Mouse (Mus musculus): ENCODE measurements around the gene Zwilch. TPM values are rescaled to one million over a fixed set of nuclear protein-coding genes. Genes with fewer than 3 reads are reported as not detected.
"Not testable (repeated sequence)": the region's sequence is repeated elsewhere in the genome, so short reads cannot be mapped to it uniquely, and the experiment has no call there.

The Zwilch gene
- polyA plus RNA-seq, 1 experiment from 2014 or later: 22.0 TPM

DNA sequence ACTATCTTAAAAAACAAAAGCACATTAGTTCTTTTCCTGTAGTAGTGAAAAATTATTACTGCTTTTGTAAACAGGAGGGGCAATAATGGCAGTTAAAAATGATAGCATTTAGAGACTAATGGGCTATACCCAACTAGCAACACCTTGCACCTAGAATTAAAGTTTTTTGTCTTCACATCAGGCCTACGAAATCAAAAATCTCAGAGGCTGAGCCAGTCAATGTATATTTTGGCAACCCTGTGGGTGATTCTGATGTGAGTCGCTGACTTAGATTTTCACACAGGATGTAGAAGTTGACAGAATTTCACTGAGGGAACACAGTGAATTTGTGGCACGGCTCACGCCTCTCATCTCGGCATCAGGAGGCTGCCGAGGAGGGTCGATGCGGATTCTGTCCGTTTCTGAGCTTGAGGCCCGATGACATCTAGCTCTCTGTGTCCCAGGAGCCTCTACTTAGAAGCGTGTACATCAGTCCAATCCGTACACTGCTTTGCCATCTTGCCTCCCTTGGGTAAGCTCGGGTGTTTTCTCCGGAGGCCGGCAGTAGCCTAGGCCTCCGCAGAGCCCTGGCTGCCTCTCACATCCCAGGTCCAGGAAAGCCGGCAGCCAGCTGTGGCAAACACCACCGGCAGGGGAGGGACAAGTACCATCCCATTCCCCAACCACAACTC is 624 bp downstream of the Zwilch start:
- H3K27me3 ChIP-seq (replicated peaks; ENCODE audit: control insufficient read depth, insufficient read depth, low read length): no peaks in the 10 kb centered on the region
- peaks cover 15% of the 10 kb centered on the region for H3K36me3 ChIP-seq (ENCODE audit: control insufficient read depth, insufficient read depth, low read length)
- peak overlapping the region; percentile 66 for H3K4me3 ChIP-seq (ENCODE audit: low read length)
- peak overlapping the region; percentile 84 for H3K9ac ChIP-seq (ENCODE audit: low read depth, low read length)
- H3K27ac ChIP-seq (ENCODE audit: low read length): peak overlapping the region; percentile 89
- ATAC-seq: peak; percentile 56
- H3K4me2 ChIP-seq (ENCODE audit: low read depth, low read length): peak overlapping the region; percentile 70
- no peaks in the 10 kb centered on the region for H3K9me3 ChIP-seq (ENCODE audit: control insufficient read depth, low read length)
- peaks cover 18% of the 10 kb centered on the region; the same call in 1 of the 2 replicates for H3K4me1 ChIP-seq (ENCODE audit: control insufficient read depth, insufficient read depth, low read length)
- 2% methylated on average over 18 of the region's 18 CpGs for WGBS

GRCm38 (mm10) chr9:64169967-64170366 is 2.9 kb downstream of the Zwilch start:
- not testable (repeated sequence) for H3K27me3 ChIP-seq (replicated peaks; ENCODE audit: control insufficient read depth, insufficient read depth, low read length); H3K4me2 ChIP-seq (ENCODE audit: low read depth, low read length); H3K9me3 ChIP-seq (ENCODE audit: control insufficient read depth, low read length); H3K27ac ChIP-seq (ENCODE audit: low read length); H3K4me3 ChIP-seq (ENCODE audit: low read length); H3K9ac ChIP-seq (ENCODE audit: low read depth, low read length); H3K36me3 ChIP-seq (ENCODE audit: control insufficient read depth, insufficient read depth, low read length); ATAC-seq
- H3K4me1 ChIP-seq (ENCODE audit: control insufficient read depth, insufficient read depth, low read length): peaks cover 12% of the 10 kb centered on the region; the same call in 1 of the 2 replicates
- WGBS: 88% methylated on average over 3 of the region's 3 CpGs

DNA sequence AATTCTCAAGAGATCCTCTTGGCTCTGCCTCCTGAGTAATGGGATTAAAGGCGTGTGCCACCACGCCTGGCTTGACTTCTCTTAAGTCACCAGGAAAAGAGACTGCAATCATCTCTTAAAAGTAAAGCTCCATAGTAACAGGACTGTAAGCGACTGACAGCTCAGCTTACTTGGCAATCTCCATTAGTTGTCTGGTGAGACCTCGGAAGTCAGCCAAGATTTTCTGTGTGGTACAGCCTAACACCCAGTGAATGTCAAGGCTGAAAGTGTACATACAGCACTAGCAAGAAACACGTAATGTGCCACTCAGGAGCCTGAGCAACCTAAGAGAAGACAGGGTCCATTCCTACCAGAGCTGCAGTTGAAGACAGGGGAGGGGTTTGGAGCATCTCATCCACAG is 12.4 kb downstream of the Zwilch start:
- H3K4me1 ChIP-seq (ENCODE audit: control insufficient read depth, insufficient read depth, low read length): no peaks in the 10 kb centered on the region
- no peak overlapping the region for H3K4me2 ChIP-seq (ENCODE audit: low read depth, low read length)
- H3K9ac ChIP-seq (ENCODE audit: low read depth, low read length): no peak overlapping the region
- no peak overlapping the region for H3K4me3 ChIP-seq (ENCODE audit: low read length)
- peaks cover 4% of the 10 kb centered on the region; the same call in 1 of the 2 replicates for H3K36me3 ChIP-seq (ENCODE audit: control insufficient read depth, insufficient read depth, low read length)
- H3K27ac ChIP-seq (ENCODE audit: low read length): no peak overlapping the region
- 91% methylated on average over 5 of the region's 5 CpGs for WGBS
- no peaks in the 10 kb centered on the region for H3K27me3 ChIP-seq (replicated peaks; ENCODE audit: control insufficient read depth, insufficient read depth, low read length)
- H3K9me3 ChIP-seq (ENCODE audit: control insufficient read depth, low read length): no peaks in the 10 kb centered on the region
- no peak for ATAC-seq

DNA sequence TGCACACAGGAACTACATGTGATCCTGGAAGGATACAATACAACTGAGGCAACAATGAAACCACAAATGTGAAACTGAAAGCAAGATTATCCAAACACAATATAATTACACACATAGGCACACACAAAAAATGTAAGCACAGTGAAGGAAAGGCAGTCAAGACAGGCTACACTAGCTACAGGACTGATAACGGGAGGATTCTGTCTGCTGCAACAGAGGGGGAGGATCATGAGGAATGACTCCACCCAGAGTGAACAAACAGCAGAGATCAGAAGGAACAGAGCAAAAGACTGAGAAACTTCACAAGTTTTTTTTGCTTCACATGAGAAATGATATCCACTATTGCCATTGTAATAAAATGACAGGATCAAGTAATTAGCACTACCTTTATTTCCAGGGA is 16.3 kb downstream of the Zwilch start:
- Histone ChIP-seq H3K9ac (ENCODE audit: low read depth, low read length) (no peak overlapping the region), H3K27me3 (replicated peaks; ENCODE audit: control insufficient read depth, insufficient read depth, low read length) (no peaks in the 10 kb centered on the region), H3K4me1 (ENCODE audit: control insufficient read depth, insufficient read depth, low read length) (no peaks in the 10 kb centered on the region), H3K9me3 (ENCODE audit: control insufficient read depth, low read length) (no peaks in the 10 kb centered on the region), H3K4me3 (ENCODE audit: low read length) (no peak overlapping the region), H3K4me2 (ENCODE audit: low read depth, low read length) (no peak overlapping the region), H3K27ac (ENCODE audit: low read length) (no peak overlapping the region), H3K36me3 (ENCODE audit: control insufficient read depth, insufficient read depth, low read length) (0 out of 2 replicates have a peak, but pooled peaks cover 8% of the 10 kb centered on the region)
- WGBS: 76% methylated on average over 1 of the region's 1 CpGs
- no peak for ATAC-seq

- WGBS: 87% methylated on average over 9 of the region's 9 CpGs
Observed at GRCm38 (mm10) chr9:64139879-64140278, 33.0 kb downstream of the Zwilch start.

DNA sequence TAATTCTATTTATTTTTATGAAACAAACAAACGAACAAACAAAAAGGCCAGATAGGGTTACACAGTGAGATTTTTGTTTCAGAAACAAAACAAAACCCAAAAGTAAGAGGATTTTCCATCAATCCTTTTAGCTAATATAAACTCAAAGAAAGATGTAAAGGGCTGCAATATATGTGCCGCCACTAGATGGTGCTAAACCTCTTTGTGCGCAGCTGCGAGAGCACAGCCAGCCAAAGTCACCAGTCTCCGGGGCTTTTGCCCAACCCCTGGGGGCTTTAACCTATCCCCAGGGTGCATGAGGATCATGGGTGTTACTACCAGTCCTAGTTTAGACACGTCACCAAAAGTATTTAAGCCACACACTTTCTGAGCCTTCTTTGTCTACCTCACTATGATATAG is 34.0 kb downstream of the Zwilch start:
- not testable (repeated sequence) for H3K4me2 ChIP-seq (ENCODE audit: low read depth, low read length); H3K36me3 ChIP-seq (ENCODE audit: control insufficient read depth, insufficient read depth, low read length); H3K9me3 ChIP-seq (ENCODE audit: control insufficient read depth, low read length); H3K27me3 ChIP-seq (replicated peaks; ENCODE audit: control insufficient read depth, insufficient read depth, low read length); H3K9ac ChIP-seq (ENCODE audit: low read depth, low read length); H3K4me3 ChIP-seq (ENCODE audit: low read length); ATAC-seq; H3K4me1 ChIP-seq (ENCODE audit: control insufficient read depth, insufficient read depth, low read length); H3K27ac ChIP-seq (ENCODE audit: low read length)
- 4% methylated on average over 6 of the region's 6 CpGs for WGBS

More at GRCm38 (mm10) chr9:64139879-64140278, 33.0 kb downstream of the Zwilch start:
- no peak for ATAC-seq
- H3K9me3 ChIP-seq (ENCODE audit: control insufficient read depth, low read length): no peaks in the 10 kb centered on the region
- H3K4me2 ChIP-seq (ENCODE audit: low read depth, low read length): no peak overlapping the region
- no peak overlapping the region for H3K4me3 ChIP-seq (ENCODE audit: low read length)
- no peak overlapping the region for H3K9ac ChIP-seq (ENCODE audit: low read depth, low read length)
- H3K4me1 ChIP-seq (ENCODE audit: control insufficient read depth, insufficient read depth, low read length): no peaks in the 10 kb centered on the region
- no peaks in the 10 kb centered on the region for H3K27me3 ChIP-seq (replicated peaks; ENCODE audit: control insufficient read depth, insufficient read depth, low read length)
- H3K27ac ChIP-seq (ENCODE audit: low read length): no peak overlapping the region
- peaks cover 3% of the 10 kb centered on the region; the same call in 1 of the 2 replicates for H3K36me3 ChIP-seq (ENCODE audit: control insufficient read depth, insufficient read depth, low read length)

DNA sequence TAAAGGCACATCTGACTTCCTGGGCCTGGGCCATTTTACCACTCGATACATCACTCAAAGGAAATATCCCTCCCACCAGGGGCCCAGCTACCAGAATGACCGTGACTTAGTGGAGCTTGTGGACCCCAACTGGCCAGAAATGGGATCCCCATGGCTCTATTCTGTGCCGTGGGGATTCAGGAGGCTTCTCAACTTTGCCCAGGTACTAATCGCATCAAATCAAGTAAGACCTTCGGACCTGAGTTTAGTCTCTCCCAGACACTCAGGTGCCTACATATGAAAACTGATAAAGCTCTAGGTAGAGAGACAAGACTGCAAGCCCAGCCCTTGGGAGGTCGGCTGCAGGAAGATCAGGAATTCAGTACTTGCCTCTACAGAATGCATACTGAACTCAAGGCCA is 41.3 kb downstream of the Zwilch start:
- Histone ChIP-seq H3K4me1 (ENCODE audit: control insufficient read depth, insufficient read depth, low read length) (no peaks in the 10 kb centered on the region), H3K4me3 (ENCODE audit: low read length) (no peak overlapping the region), H3K4me2 (ENCODE audit: low read depth, low read length) (no peak overlapping the region), H3K36me3 (ENCODE audit: control insufficient read depth, insufficient read depth, low read length) (no peaks in the 10 kb centered on the region), H3K9me3 (ENCODE audit: control insufficient read depth, low read length) (no peaks in the 10 kb centered on the region), H3K27ac (ENCODE audit: low read length) (peak overlapping the region; percentile 38), H3K9ac (ENCODE audit: low read depth, low read length) (no peak overlapping the region), H3K27me3 (replicated peaks; ENCODE audit: control insufficient read depth, insufficient read depth, low read length) (no peaks in the 10 kb centered on the region)
- 73% methylated on average over 6 of the region's 6 CpGs for WGBS
- ATAC-seq: peak; percentile 80

GRCm38 (mm10) chr9:64126121-64126520 is 46.8 kb downstream of the Zwilch start:
- Histone ChIP-seq H3K9ac (ENCODE audit: low read depth, low read length) (no peak overlapping the region), H3K36me3 (ENCODE audit: control insufficient read depth, insufficient read depth, low read length) (no peaks in the 10 kb centered on the region), H3K4me2 (ENCODE audit: low read depth, low read length) (no peak overlapping the region), H3K27ac (ENCODE audit: low read length) (no peak overlapping the region), H3K27me3 (replicated peaks; ENCODE audit: control insufficient read depth, insufficient read depth, low read length) (no peaks in the 10 kb centered on the region), H3K4me3 (ENCODE audit: low read length) (no peak overlapping the region), H3K4me1 (ENCODE audit: control insufficient read depth, insufficient read depth, low read length) (peaks cover 11% of the 10 kb centered on the region), H3K9me3 (ENCODE audit: control insufficient read depth, low read length) (no peaks in the 10 kb centered on the region)
- 62% methylated on average over 12 of the region's 12 CpGs for WGBS
- no peak for ATAC-seq

DNA sequence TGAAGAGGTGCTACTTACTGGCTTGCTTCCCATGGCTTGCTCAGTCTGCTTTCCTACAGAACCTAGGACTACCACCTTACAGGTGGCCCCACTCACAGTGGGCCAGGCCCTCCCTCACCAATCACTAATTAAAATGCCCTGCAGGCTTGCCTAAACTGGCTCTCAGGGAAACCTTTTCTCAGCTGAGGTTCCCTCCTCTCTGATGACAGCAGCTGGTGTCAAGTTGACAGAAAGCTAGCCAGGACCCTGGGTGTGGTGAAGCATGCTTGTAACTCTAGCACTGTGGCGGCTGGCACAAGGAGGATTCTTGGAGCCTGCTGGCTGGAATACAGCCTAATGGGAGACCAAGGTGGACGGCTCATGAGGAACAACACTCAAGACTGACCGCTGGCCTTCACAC is 47.6 kb downstream of the Zwilch start:
- peak; percentile 9; the same call in 1 of the 2 replicates for ATAC-seq
- H3K4me3 ChIP-seq (ENCODE audit: low read length): no peak overlapping the region
- H3K4me2 ChIP-seq (ENCODE audit: low read depth, low read length): no peak overlapping the region
- 0 out of 2 replicates have a peak overlapping the region, but pooled peaks have one; percentile 28 for H3K27ac ChIP-seq (ENCODE audit: low read length)
- H3K27me3 ChIP-seq (replicated peaks; ENCODE audit: control insufficient read depth, insufficient read depth, low read length): no peaks in the 10 kb centered on the region
- H3K9ac ChIP-seq (ENCODE audit: low read depth, low read length): no peak overlapping the region
- no peaks in the 10 kb centered on the region for H3K9me3 ChIP-seq (ENCODE audit: control insufficient read depth, low read length)
- H3K36me3 ChIP-seq (ENCODE audit: control insufficient read depth, insufficient read depth, low read length): no peaks in the 10 kb centered on the region
- peaks cover 11% of the 10 kb centered on the region for H3K4me1 ChIP-seq (ENCODE audit: control insufficient read depth, insufficient read depth, low read length)
- 63% methylated on average over 3 of the region's 3 CpGs for WGBS

DNA sequence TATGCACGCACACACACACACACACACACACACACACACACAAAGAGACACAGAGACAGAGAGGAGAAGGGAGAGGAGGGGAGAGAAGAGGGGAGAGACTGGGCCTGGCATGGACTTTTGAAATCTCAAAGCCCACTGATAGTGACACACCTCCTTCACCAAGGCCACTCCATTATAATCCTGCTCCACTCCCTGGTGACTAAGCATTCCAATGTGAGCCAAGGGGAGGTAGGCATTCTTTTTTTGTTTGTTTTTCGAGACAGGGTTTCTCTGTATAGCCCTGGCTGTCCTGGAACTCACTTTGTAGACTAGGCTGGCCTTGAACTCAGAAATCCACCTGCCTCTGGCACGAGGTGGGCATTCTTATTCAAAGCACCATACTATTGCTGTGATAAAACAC is 48.1 kb downstream of the Zwilch start:
- ATAC-seq: peak; percentile 45
- not testable (repeated sequence) for H3K4me3 ChIP-seq (ENCODE audit: low read length); H3K4me2 ChIP-seq (ENCODE audit: low read depth, low read length); H3K9ac ChIP-seq (ENCODE audit: low read depth, low read length); H3K36me3 ChIP-seq (ENCODE audit: control insufficient read depth, insufficient read depth, low read length); H3K27me3 ChIP-seq (replicated peaks; ENCODE audit: control insufficient read depth, insufficient read depth, low read length); H3K9me3 ChIP-seq (ENCODE audit: control insufficient read depth, low read length)
- H3K4me1 ChIP-seq (ENCODE audit: control insufficient read depth, insufficient read depth, low read length): peaks cover 11% of the 10 kb centered on the region
- 65% methylated on average over 3 of the region's 3 CpGs for WGBS
- 0 out of 2 replicates have a peak overlapping the region, but pooled peaks have one; percentile 28 for H3K27ac ChIP-seq (ENCODE audit: low read length)

Data from intestine, embryonic 16.5 days (tissue).